Mouse (Mus musculus): ENCODE measurements at regions not wholly inside any gene's neighbourhood (a gene's known extent, or its start where the extent isn't known, plus 50 kb on each side); places are given as distances from the start of the nearest gene placed in this dataset.
A peak's percentile ranks its signal among the peaks of the same experiment; 100 is the strongest.

DNA sequence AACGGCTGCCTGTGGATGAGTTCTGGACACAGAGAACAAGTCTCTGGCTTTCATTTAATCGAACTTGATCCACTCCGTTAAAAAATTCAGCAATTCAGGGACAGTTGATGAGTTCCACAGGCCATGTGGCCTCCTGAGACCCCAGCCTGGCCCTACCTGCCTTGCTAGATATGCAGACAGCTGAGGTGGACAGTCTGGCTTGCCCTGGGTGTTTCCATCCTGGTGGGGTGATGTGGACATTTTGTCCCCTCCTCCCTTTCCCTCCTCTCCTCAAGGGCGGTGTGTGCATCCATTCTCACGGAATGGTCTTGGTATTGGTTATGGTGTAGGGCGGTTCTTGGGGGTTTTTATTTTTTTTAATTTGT, 80.1 kb downstream of the Vcpkmt start:
- peak; percentile 38; the same call in 1 of the 2 replicates for ATAC-seq (ENCODE audit: low FRiP score, low TSS enrichment)
- Histone ChIP-seq H3K4me2 (replicated peaks; ENCODE audit: low read depth) (peak overlapping the region; percentile 35), H3K4me1 (replicated peaks; ENCODE audit: control insufficient read depth, insufficient read depth) (0 out of 2 replicates have a peak, but pooled peaks cover 4% of the 10 kb centered on the region), H3K27ac (replicated peaks) (peak overlapping the region; percentile 92), H3K4me3 (ENCODE audit: low read depth, low read length) (no peak overlapping the region), H3K27me3 (ENCODE audit: control insufficient read depth, insufficient read depth, low read length) (no peaks in the 10 kb centered on the region), H3K9me3 (ENCODE audit: control insufficient read depth, low read length) (no peaks in the 10 kb centered on the region), H3K36me3 (ENCODE audit: control insufficient read depth, insufficient read depth, low read length) (no peaks in the 10 kb centered on the region), H3K9ac (ENCODE audit: low read length) (peak overlapping the region; percentile 50; the same call in 1 of the 2 replicates)
- 56% methylated on average over 6 of the region's 6 CpGs for WGBS
- TF ChIP-seq EP300 (optimal IDR thresholded peaks at IDR 0.05) = no peak
- no peak for TF ChIP-seq CTCF (IDR thresholded peaks at IDR 0.05; ENCODE audit: low read depth)
- DNase-seq (ENCODE audit: low spot score) = no peak

DNA sequence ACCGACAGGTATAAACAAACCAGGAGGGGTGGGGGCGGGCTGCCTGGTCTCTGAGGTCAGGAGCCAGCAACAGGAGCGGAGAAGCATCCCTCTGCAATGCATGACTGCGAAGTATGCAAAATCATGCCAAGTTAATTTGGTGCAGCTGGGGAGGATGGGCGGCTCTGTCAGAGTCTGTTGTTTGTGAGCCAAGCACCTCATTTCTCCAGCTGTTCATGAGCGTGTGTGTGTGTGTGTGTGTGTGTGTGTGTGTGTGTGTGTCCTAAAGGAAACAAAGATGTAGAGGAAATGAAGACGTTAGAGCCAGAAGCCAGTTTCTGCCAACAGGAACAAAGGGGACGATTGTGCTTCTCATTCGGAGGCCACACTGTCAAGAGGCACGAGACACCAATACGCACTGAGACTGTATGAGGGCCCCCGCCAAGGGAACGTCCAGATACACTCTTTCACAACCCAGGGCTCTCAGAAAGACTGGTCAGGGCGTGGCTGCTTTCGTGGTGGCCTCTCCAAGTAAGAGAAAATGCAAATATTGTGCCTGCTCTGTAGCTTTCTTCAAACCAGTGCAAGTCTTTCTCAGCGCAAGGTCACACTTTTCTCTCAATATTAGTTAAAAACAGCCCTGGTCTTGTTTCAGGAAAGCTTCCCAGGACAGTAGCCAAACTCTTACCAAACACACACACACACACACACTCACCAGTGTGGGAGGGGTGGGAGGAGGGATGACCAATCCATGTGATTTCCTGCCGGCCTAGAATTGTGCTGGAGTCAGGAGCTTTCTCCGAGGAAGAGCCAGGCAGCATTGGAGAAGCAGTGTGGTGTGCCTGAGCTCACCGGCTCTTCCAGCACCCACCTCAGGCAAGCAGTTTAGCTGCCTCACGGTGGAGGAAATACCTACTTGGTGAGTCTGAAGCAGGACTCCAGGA, 80.8 kb downstream of the Vcpkmt start:
- H3K4me2 ChIP-seq (replicated peaks; ENCODE audit: low read depth) = peak overlapping the region; percentile 35
- 8% methylated on average over 20 of the region's 20 CpGs for WGBS
- H3K4me3 ChIP-seq (ENCODE audit: low read depth, low read length) = no peak overlapping the region

DNA sequence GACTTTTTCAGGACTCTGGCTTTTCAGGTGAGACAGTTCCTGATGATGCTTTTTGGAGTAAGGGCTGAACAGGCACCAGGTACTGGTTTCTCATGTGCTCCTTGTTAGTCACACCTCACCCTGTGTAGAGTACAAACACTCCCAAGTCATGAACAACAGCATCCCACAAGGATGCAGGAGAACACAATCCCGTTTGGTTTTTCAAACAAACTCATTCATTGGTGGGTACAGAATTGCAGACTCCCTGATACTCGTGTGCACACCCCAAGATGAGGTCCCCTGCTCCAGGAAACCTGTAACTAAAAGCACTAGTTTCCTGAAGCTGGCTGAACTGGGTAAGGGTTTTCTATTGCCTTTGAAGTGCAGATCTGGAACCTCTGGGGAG, 81.5 kb downstream of the Vcpkmt start:
- Histone ChIP-seq H3K27ac (replicated peaks) (peak overlapping the region; percentile 92), H3K4me2 (replicated peaks; ENCODE audit: low read depth) (no peak overlapping the region), H3K9ac (ENCODE audit: low read length) (no peak overlapping the region), H3K4me3 (ENCODE audit: low read depth, low read length) (no peak overlapping the region), H3K27me3 (ENCODE audit: control insufficient read depth, insufficient read depth, low read length) (no peaks in the 10 kb centered on the region), H3K36me3 (ENCODE audit: control insufficient read depth, insufficient read depth, low read length) (no peaks in the 10 kb centered on the region), H3K4me1 (replicated peaks; ENCODE audit: control insufficient read depth, insufficient read depth) (0 out of 2 replicates have a peak, but pooled peaks cover 6% of the 10 kb centered on the region), H3K9me3 (ENCODE audit: control insufficient read depth, low read length) (no peaks in the 10 kb centered on the region)
- no peak for TF ChIP-seq CTCF (IDR thresholded peaks at IDR 0.05; ENCODE audit: low read depth)
- no peak for TF ChIP-seq EP300 (optimal IDR thresholded peaks at IDR 0.05)
- ATAC-seq (ENCODE audit: low FRiP score, low TSS enrichment) (no peak), DNase-seq (ENCODE audit: low spot score) (no peak)
- WGBS = 32% methylated on average over 2 of the region's 2 CpGs

More for the DNA sequence above, 80.8 kb downstream of the Vcpkmt start:
- H3K9me3 ChIP-seq (ENCODE audit: control insufficient read depth, low read length) = no peaks in the 10 kb centered on the region
- peak; percentile 85 for ATAC-seq (ENCODE audit: low FRiP score, low TSS enrichment)
- H3K27me3 ChIP-seq (ENCODE audit: control insufficient read depth, insufficient read depth, low read length) = no peaks in the 10 kb centered on the region
- H3K9ac ChIP-seq (ENCODE audit: low read length) = peak overlapping the region; percentile 50; the same call in 1 of the 2 replicates
- H3K27ac ChIP-seq (replicated peaks) = peak overlapping the region; percentile 92
- TF ChIP-seq EP300 (optimal IDR thresholded peaks at IDR 0.05) (no peak), CTCF (IDR thresholded peaks at IDR 0.05; ENCODE audit: low read depth) (no peak)
- 0 out of 2 replicates have a peak, but pooled peaks cover 4% of the 10 kb centered on the region for H3K4me1 ChIP-seq (replicated peaks; ENCODE audit: control insufficient read depth, insufficient read depth)
- DNase-seq (ENCODE audit: low spot score) = peak; percentile 77
- no peaks in the 10 kb centered on the region for H3K36me3 ChIP-seq (ENCODE audit: control insufficient read depth, insufficient read depth, low read length)

DNA sequence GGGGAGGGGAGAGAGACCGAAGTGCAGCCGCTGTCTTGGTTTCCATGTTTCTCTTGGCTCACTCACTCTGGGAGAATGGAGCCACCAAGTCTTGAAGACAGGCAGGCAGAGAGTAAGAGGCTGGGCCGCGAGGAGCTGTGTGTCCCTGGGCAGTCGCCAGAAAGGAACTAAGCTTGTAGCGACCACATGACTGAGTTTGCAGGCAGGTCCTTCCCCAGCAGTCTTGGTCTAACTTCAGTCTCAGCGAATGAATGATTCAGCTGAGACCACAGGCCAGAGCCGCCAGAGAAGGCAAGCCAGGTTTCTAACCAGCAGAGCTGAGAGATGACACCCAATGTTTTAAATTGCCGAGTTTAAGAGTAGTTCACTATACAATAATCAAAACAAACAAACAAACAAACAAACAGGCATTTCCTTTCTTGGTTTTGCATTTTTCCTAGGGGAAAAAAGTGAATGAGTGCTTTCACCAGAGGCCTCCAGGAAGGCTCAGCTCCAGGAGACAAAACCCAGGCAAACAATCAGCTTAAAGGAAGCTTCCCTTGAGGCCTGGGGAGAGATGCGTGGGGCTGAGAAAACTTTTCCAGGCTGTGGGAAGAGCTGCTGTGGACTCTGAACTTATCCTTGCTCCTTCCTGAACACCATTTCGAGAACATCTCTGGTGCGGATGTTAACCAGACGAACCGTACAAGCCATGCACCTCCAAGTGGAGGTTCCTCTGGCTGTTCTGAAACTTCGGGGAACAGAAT, 82.1 kb downstream of the Vcpkmt start:
- Histone ChIP-seq H3K27me3 (ENCODE audit: control insufficient read depth, insufficient read depth, low read length) (no peaks in the 10 kb centered on the region), H3K27ac (replicated peaks) (peak overlapping the region; percentile 92), H3K4me1 (replicated peaks; ENCODE audit: control insufficient read depth, insufficient read depth) (0 out of 2 replicates have a peak, but pooled peaks cover 8% of the 10 kb centered on the region), H3K36me3 (ENCODE audit: control insufficient read depth, insufficient read depth, low read length) (no peaks in the 10 kb centered on the region), H3K4me2 (replicated peaks; ENCODE audit: low read depth) (no peak overlapping the region), H3K9ac (ENCODE audit: low read length) (no peak overlapping the region), H3K4me3 (ENCODE audit: low read depth, low read length) (no peak overlapping the region), H3K9me3 (ENCODE audit: control insufficient read depth, low read length) (no peaks in the 10 kb centered on the region)
- ATAC-seq (ENCODE audit: low FRiP score, low TSS enrichment) = no peak
- DNase-seq (ENCODE audit: low spot score) = no peak
- TF ChIP-seq CTCF (IDR thresholded peaks at IDR 0.05; ENCODE audit: low read depth) (no peak), EP300 (optimal IDR thresholded peaks at IDR 0.05) (no peak)
- 56% methylated on average over 15 of the region's 15 CpGs for WGBS

DNA sequence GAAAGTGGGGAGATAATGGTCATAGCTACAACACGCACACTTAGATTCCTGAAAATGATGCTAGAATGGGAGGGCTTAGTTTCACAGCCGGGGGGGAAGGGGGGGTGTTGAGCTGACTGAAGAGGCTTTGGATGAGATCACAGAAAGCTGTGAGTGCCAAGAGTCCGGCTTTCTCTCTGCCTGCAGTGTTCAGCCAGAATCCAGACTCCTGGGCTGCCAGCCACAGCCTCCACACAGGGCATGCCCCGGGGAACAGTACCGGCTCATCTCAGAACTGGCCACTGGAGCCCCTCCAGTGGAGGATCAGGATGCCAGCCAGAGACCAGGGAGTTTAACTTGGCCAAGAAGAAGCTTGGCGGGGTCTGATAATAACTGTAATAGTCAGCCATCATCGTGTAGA, 85.7 kb downstream of the Vcpkmt start:
- no peak overlapping the region for H3K4me3 ChIP-seq (ENCODE audit: low read depth, low read length)
- peak overlapping the region; percentile 20; the same call in 1 of the 2 replicates for H3K4me2 ChIP-seq (replicated peaks; ENCODE audit: low read depth)
- H3K27me3 ChIP-seq (ENCODE audit: control insufficient read depth, insufficient read depth, low read length) = no peaks in the 10 kb centered on the region
- 47% methylated on average over 7 of the region's 7 CpGs for WGBS
- DNase-seq (ENCODE audit: low spot score) (peak; percentile 60), ATAC-seq (ENCODE audit: low FRiP score, low TSS enrichment) (peak; percentile 80)
- H3K4me1 ChIP-seq (replicated peaks; ENCODE audit: control insufficient read depth, insufficient read depth) = peaks cover 10% of the 10 kb centered on the region
- TF ChIP-seq EP300 (optimal IDR thresholded peaks at IDR 0.05) = no peak
- TF ChIP-seq CTCF (IDR thresholded peaks at IDR 0.05; ENCODE audit: low read depth) = peak; percentile 8; the same call in 1 of the 2 replicates
- peak overlapping the region; percentile 75 for H3K27ac ChIP-seq (replicated peaks)
- H3K36me3 ChIP-seq (ENCODE audit: control insufficient read depth, insufficient read depth, low read length) = no peaks in the 10 kb centered on the region
- no peaks in the 10 kb centered on the region for H3K9me3 ChIP-seq (ENCODE audit: control insufficient read depth, low read length)
- 0 out of 2 replicates have a peak overlapping the region, but pooled peaks have one; percentile 35 for H3K9ac ChIP-seq (ENCODE audit: low read length)
